Mouse (Mus musculus) erythroid progenitor cell, adult 5-6 weeks (primary cell): Measurements from ENCODE around the gene Psmb11. TPM values are rescaled to one million over a fixed set of nuclear protein-coding genes. Genes with fewer than 3 reads are reported as not detected.

Source experiments
- ATAC-seq: replicated peaks from 2 replicates; pipeline ENCODE4 v1.8.0; 2016; ENCODE audit warnings: moderate number of reproducible peaks, mild to moderate bottlenecking, moderate TSS enrichment, inconsistent platforms; ENCODE audit not compliant: poor library complexity, low FRiP score, severe bottlenecking
- total RNA-seq, 2 experiments: library from RNA; stranded (forward) in 1 of 2; stranded (reverse) in 1 of 2; fragments of 150-400 nt in 1 of 2; fragments of 186-747, 209-891 nt in 1 of 2; gene quantifications; 2 replicates each; pipeline versions ENCODE4 v1.2.3 to v1.2.4; 2015 to 2017; ENCODE audit warnings: low replicate concordance in 2 of 2

Psmb11 gene
- total RNA-seq, 2 experiments from 2014 or later: not detected

DNA sequence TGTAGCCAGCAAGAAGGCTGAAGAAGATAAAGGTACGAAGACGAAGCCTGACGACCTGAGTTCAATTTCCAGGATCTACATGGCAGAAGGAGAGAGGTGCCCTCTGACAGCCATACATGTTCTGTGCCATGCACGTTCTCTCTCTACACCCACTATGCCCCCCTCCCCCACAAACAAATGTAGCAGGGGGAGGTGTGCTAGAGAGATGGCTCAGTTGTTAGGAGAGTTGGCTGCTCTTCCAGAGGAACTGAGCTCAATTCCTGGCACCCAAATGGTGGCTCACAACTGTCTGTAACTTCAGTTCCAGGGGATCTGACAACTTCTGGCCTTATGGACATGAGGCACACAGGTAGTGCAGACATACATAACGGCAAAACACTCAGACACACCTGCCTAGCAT, 55.1 kb downstream of the Psmb11 start:
- no peak for ATAC-seq

DNA sequence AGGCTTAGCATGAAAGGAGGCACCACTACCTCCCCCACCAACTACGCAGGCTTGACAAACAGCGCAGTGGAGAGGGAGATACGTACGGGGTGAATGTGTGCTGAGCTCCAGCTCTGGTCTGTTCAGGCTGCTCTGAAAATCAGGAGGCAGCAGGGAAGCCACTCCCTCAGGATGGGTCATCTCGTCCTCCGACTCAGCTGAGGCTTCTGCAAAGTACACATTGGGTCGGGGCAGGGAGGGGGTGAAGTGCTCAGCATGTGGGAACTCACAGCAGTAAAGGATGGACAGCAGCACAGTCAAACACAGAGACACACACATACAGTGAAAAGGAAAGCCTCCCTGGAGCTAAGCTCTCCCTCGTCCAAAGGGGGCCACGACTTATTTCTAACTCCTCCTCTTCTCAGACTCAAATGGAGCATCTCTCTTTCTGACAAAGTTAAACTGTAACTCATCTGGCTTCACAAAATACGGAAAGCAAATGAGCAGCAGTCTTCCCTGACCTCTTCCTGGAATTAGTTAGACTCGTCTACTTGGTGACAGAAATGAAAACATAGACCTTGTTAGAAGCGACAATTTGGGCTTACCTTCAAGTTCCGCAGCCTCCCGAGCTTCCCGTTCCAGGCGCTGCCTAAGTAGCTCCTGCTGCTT, 57.5 kb downstream of the Psmb11 start:
- ATAC-seq: no peak

Other genes starting within 250 kb of the Psmb11 start
- 1.7 and 2.5 TPM in 2 replicates for gene Slc7a7, start 203.7 kb upstream of the Psmb11 start, total RNA-seq (2015; ENCODE audit: low replicate concordance)
- 1.4 and 1.9 TPM in 2 replicates for gene Slc7a7, start 203.7 kb upstream of the Psmb11 start, total RNA-seq (2017; ENCODE audit: low replicate concordance)
- gene Mrpl52, start 194.5 kb upstream of the Psmb11 start, total RNA-seq (2015; ENCODE audit: low replicate concordance): 74.6 and 93.1 TPM in 2 replicates
- gene Mrpl52, start 194.5 kb upstream of the Psmb11 start, total RNA-seq (2017; ENCODE audit: low replicate concordance): 1.1 and 26.1 TPM in 2 replicates
- 1.8 TPM in 1 of 2 replicates, not detected in the other for gene Mmp14, start 189.8 kb upstream of the Psmb11 start, total RNA-seq (2015; ENCODE audit: low replicate concordance)
- 1.4 and 1.7 TPM in 2 replicates for gene Mmp14, start 189.8 kb upstream of the Psmb11 start, total RNA-seq (2017; ENCODE audit: low replicate concordance)
- gene Lrp10, start 157.3 kb upstream of the Psmb11 start, total RNA-seq (2015; ENCODE audit: low replicate concordance): 21.0 and 22.0 TPM in 2 replicates
- 23.0 and 38.6 TPM in 2 replicates for gene Lrp10, start 157.3 kb upstream of the Psmb11 start, total RNA-seq (2017; ENCODE audit: low replicate concordance)
- not detected in 2 replicates for gene Rem2, start 145.3 kb upstream of the Psmb11 start, total RNA-seq (2015; ENCODE audit: low replicate concordance)
- not detected in 2 replicates for gene Rem2, start 145.3 kb upstream of the Psmb11 start, total RNA-seq (2017; ENCODE audit: low replicate concordance)
- gene Prmt5, start 103.9 kb upstream of the Psmb11 start, total RNA-seq (2015; ENCODE audit: low replicate concordance): 9.6 and 11.5 TPM in 2 replicates
- gene Prmt5, start 103.9 kb upstream of the Psmb11 start, total RNA-seq (2017; ENCODE audit: low replicate concordance): 7.4 and 8.2 TPM in 2 replicates
- 63.4 and 91.4 TPM in 2 replicates for gene Haus4, start 66.8 kb upstream of the Psmb11 start, total RNA-seq (2015; ENCODE audit: low replicate concordance)
- 43.3 and 75.6 TPM in 2 replicates for gene Haus4, start 66.8 kb upstream of the Psmb11 start, total RNA-seq (2017; ENCODE audit: low replicate concordance)
- gene Ajuba, start 43.9 kb upstream of the Psmb11 start, total RNA-seq (2015; ENCODE audit: low replicate concordance): 2.5 TPM in 1 of 2 replicates, not detected in the other
- gene Ajuba, start 43.9 kb upstream of the Psmb11 start, total RNA-seq (2017; ENCODE audit: low replicate concordance): not detected in 2 replicates
- 1.3 and 14.1 TPM in 2 replicates for gene 4931414P19Rik, start 15.4 kb upstream of the Psmb11 start, total RNA-seq (2015; ENCODE audit: low replicate concordance)
- 2.2 and 4.7 TPM in 2 replicates for gene 4931414P19Rik, start 15.4 kb upstream of the Psmb11 start, total RNA-seq (2017; ENCODE audit: low replicate concordance)
- gene Psmb5, start 3.4 kb upstream of the Psmb11 start, total RNA-seq (2015; ENCODE audit: low replicate concordance): 44.9 and 56.2 TPM in 2 replicates
- 8.7 and 14.7 TPM in 2 replicates for gene Psmb5, start 3.4 kb upstream of the Psmb11 start, total RNA-seq (2017; ENCODE audit: low replicate concordance)
- not detected in 2 replicates for gene Gm17606, start 19.5 kb downstream of the Psmb11 start, total RNA-seq (2015; ENCODE audit: low replicate concordance)
- gene Gm17606, start 19.5 kb downstream of the Psmb11 start, total RNA-seq (2017; ENCODE audit: low replicate concordance): not detected in 2 replicates
- 1.4 and 2.1 TPM in 2 replicates for gene Cdh24, start 19.9 kb downstream of the Psmb11 start, total RNA-seq (2015; ENCODE audit: low replicate concordance)
- gene Cdh24, start 19.9 kb downstream of the Psmb11 start, total RNA-seq (2017; ENCODE audit: low replicate concordance): 2.8 and 14.1 TPM in 2 replicates
- gene 1700123O20Rik, start 64.8 kb downstream of the Psmb11 start, total RNA-seq (2015; ENCODE audit: low replicate concordance): 45.7 and 46.9 TPM in 2 replicates
- gene 1700123O20Rik, start 64.8 kb downstream of the Psmb11 start, total RNA-seq (2017; ENCODE audit: low replicate concordance): 16.3 and 29.4 TPM in 2 replicates
- 153 and 270 TPM in 2 replicates for gene Acin1, start 65.5 kb downstream of the Psmb11 start, total RNA-seq (2015; ENCODE audit: low replicate concordance)
- 381 and 431 TPM in 2 replicates for gene Acin1, start 65.5 kb downstream of the Psmb11 start, total RNA-seq (2017; ENCODE audit: low replicate concordance)
- not detected in 2 replicates for gene Gm29776, start 77.4 kb downstream of the Psmb11 start, total RNA-seq (2015; ENCODE audit: low replicate concordance)
- not detected in 2 replicates for gene Gm29776, start 77.4 kb downstream of the Psmb11 start, total RNA-seq (2017; ENCODE audit: low replicate concordance)
- 14.7 and 25.9 TPM in 2 replicates for gene Cebpe, start 90.7 kb downstream of the Psmb11 start, total RNA-seq (2015; ENCODE audit: low replicate concordance)
- gene Cebpe, start 90.7 kb downstream of the Psmb11 start, total RNA-seq (2017; ENCODE audit: low replicate concordance): 9.4 and 12.4 TPM in 2 replicates
- gene Slc7a8, start 160.5 kb downstream of the Psmb11 start, total RNA-seq (2015; ENCODE audit: low replicate concordance): 7.1 and 11.9 TPM in 2 replicates
- gene Slc7a8, start 160.5 kb downstream of the Psmb11 start, total RNA-seq (2017; ENCODE audit: low replicate concordance): 2.6 and 3.0 TPM in 2 replicates
- not detected in 2 replicates for gene Rnf212b, start 192.7 kb downstream of the Psmb11 start, total RNA-seq (2015; ENCODE audit: low replicate concordance)
- gene Rnf212b, start 192.7 kb downstream of the Psmb11 start, total RNA-seq (2017; ENCODE audit: low replicate concordance): not detected in 2 replicates
- 4.7 and 5.0 TPM in 2 replicates for gene Homez, start 249.5 kb downstream of the Psmb11 start, total RNA-seq (2015; ENCODE audit: low replicate concordance)
- gene Homez, start 249.5 kb downstream of the Psmb11 start, total RNA-seq (2017; ENCODE audit: low replicate concordance): 0.13 and 1.3 TPM in 2 replicates